Mouse (Mus musculus) right cerebral cortex, adult 2 months (tissue): ENCODE data around the gene Tbxas1.

Source experiments
- DNase-seq, 2 experiments: peaks; one replicate each; pipeline ENCODE4 v3.0.0; 2021 to 2022; ENCODE audit warnings: low spot score in 2 of 2

Tbxas1 gene

DNA sequence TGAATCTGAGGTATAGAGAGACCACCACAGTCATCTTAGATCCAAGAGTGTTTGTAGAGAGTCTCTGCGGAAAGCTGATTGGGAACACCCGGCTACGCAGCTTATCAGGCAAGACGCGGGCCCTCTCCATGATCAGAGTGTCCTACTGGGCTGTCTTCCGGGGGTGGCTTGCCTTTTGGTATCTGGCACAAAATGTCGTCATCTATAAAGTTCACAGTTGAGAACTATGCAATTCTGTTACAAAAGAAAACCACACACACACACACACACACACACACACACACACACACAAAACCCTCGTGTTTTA, 46.6 kb downstream of the Tbxas1 start:
- DNase-seq, result no peak

DNA sequence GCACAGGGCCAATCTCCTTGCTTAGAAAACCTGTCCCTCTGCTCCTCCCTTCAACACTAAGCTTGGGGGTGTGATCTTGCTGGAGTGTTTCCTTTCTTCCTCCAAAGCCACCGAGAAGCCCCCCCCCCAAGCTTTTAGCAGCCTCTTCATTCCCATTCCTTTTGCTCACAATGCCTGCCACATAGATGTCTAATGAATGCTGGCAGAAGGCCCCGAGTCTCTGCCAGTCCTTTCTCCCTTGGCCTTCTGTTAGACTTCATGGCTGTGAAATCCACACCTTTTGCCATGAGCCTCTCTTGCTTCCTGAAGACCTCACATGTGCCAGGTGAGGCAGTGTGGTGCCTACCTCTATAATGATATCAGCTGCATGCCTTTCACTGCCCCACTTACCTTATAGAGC, 47.3 kb downstream of the Tbxas1 start:
- no peak for DNase-seq

DNA sequence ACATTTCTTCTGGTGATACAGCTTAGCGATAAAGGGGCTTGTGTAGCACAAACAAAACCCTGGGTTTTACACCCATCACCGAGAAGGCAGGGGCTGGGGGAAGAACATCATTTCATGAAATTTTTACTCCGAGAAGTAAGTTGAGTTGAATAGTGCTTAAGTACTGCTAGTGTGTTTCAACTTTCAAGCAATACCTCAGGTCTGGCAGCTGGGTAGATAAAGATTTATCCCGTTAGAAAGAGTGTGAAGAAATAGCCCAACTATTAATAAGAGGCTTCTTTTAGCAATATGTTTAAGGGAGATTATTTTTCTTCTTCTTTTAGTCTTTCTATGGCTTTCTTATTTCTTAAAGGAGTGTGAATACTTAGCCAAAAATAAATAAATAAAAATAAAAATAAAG, 48.2 kb downstream of the Tbxas1 start:
- DNase-seq, result no peak

DNA sequence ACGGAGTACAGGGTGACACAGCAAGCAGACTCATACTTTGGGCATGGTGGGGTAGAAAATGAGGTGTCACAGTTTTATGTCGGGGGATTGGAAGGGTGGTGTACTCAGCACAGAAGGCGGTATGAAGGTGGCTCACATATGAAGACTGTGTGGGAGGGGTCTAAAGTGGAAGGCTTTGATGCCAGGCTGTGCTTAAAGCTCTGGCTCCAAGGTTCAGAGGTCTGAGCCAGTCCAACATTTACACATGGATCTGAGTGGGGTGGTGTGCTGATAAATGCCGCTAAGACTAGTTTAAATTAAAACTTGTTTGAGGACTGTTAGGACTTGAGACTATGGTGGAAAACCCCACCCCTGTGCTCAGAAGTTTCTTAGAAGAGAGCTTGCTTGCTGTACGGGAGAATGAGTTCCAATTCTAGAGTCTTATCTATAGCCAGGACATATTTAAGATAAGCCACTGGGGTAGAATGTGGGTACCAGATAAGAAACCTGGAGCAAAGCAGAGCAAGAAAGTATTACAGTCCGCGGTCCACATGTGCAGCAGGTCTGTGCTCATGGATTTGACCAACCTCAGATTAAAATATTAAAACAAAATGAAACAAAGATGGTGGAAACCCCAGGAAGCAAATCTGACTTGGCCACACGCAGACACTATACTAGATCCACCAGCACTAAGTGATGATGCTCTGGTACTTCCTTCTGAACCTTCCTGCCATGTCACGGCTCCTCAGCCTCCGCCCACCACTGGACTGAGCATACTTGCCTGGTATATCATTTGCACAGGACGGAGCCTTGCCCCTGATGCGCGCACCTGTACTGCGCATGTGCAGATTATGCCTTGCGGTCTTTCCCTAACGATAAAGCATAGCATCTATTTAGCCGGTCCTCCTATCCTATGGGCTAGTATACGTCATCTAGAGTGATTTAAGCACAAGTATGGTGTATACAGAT, 48.9 kb downstream of the Tbxas1 start:
- DNase-seq, result no peak

DNA sequence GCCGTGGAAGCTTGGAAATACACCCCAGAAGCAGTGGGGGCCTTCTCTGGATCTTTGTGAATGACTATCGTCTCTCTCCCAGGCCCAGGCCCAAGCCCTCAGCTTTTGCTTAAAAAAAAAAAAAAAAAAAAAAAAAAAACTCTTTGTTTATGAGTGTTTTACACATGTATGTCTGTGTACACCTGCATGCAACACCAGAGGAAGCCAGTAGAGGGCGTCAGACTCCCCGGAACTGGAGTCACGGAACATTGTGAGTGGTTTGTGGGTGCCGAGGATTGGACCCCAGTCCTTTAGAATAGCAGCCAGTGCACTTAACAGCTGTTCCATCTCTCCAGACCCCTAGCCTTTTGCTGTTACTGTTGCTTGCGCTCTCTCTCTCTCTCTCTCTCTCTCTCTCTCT, 50.5 kb downstream of the Tbxas1 start:
- DNase-seq, result no peak

DNA sequence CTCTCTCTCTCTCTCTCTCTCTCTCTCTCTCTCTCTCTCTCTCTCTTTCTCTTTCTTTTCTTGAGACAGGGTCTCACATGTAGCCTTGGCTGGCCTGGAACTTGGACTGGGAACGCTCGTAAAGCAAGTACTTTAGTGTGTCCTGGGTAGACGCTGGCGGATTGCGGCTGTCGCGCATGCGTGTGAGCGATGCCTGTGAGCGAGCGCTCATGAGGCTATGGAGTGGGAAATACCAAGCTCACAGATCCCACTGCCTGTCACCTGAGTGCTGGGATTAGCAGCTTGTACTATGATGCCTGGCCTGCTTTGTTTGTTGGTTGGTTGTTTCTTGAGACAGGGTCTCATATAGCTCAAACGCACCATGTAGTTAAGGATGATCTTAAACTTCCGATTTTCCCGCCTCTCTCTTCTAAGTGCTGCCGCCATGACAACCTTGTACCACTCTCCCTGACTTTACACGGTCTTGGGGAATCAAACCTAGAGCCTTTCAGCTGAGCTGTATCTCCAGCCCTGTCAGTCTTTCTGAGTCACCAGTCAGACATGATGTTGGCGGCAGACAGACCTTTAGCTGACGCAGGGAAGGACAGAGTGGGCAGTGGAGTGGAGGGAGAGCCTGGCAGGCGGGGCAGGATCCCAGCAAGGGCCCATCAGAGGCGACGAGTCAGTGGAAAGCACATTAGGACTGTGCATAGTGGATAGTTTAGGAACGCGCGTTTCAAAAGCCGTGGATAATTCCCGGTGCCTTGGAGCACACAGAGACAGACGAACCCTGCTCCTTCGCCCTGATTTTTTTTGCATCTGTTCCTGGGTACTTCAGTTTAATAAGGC, 51.1 kb downstream of the Tbxas1 start:
- DNase-seq, result no peak

DNA sequence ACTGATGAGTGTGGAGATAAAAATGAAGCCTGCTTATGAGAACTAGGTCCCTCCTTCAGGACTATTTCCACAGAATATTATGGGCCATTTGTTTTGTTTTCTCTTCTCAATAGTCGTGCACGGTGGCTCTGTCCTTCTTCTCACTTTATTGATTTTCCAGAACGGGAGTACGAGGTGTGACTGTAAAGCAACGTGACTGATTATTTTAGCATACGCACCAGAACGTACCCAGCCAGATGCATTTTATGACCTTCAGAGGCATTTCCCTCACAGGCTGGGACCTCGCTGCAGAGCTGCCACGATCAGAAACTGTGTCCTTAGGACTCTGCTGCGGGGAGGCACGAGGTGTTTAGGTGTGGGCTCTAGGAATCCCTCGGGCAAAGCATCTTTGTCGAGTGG, 51.8 kb downstream of the Tbxas1 start:
- no peak for DNase-seq

DNA sequence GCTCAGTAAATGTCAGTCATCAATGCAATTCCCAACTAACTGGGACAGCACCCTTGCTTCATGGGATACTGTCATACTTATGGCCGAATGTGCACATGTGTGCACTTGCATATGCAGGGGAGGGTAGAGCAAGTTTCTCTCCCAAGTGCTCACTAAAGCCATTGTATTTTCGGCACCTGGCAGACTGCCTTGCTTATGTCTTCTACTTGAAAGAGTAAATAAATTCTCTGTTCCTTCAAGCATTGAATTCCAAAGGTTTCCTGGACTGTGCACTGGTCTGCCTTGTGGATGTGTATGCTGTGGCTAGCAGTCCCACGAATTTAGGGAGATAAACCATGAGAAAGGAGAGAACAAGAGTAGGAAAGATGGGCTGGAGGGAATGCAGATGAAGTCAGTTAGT, 53.3 kb downstream of the Tbxas1 start:
- DNase-seq, result no peak

DNA sequence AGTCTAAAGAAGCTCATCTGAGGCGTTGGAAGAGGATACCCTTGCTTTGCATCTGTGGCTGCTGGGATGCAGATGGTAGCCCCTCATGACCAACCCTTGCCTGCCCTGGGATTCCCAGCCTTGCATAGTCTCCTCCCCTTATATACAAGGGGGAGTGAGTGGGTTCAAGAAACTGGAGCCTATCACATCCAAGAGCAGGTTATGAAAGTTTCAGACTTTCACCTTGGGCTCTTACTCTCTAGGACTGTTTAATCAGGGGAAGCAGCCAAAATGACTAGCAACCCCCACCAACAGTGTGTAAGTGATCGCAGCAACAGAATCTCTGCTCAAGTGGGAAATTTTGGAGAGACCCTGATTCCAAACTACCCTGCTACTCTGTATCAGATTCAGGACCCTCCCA, 60.8 kb downstream of the Tbxas1 start:
- no peak for DNase-seq

DNA sequence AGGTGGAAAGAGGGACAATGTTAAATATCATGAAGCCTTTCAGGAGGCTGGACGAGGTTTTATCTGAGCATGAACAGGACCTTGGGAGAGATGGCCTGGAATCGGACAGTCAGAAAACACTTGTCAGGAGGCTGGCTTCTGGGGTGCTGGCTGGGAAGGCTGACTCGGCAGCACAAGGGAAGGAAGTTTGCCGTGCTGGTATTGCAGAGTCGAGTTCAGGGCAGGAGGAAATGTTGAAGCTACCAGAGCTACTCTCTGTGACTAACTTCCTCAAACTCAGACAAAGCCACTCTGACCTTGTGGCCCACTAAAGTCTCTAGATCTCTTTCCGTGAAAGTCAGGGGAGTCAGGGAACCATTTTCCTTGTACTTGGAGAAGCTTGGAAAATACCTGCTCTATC, 63.2 kb downstream of the Tbxas1 start:
- DNase-seq, result no peak

DNA sequence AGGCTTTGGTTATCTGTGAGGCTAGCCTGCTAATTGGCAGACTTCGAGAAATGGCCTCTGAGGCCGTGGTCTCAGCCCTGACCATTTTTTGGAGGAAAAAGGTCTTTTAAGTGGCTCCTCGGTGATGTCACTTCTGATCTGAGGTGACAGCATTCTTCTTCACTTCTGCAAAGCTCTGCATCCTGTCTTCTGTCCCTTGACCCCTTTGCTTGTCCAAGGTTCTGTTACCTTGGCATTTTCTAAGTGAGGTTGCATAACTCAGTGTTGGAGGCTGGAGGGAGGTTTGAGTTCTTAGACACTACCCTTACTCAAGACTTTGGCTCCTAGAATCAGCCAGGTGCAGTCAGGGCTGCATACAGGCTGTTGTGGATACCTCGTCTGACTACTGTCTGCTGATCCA, 63.9 kb downstream of the Tbxas1 start:
- DNase-seq, result no peak

DNA sequence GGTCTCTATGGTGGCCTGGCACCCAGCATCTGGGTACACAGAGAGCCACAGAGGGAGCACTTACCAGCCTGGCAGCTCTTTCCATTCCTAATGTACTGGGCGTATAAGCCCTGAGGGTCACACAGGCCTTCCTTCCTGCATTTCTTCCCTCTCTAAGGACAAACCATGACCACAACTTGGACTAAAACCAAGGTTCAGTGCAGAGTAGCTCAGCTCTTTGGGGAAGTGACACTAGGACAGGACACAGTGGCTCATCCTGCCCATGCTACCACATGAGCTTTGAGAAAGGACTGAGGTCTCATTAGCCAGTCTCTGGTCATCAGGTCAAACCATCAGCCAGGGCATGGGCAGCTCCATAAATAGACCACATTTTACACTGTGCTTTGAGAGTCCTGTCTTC, 65.8 kb downstream of the Tbxas1 start:
- DNase-seq, result no peak

DNA sequence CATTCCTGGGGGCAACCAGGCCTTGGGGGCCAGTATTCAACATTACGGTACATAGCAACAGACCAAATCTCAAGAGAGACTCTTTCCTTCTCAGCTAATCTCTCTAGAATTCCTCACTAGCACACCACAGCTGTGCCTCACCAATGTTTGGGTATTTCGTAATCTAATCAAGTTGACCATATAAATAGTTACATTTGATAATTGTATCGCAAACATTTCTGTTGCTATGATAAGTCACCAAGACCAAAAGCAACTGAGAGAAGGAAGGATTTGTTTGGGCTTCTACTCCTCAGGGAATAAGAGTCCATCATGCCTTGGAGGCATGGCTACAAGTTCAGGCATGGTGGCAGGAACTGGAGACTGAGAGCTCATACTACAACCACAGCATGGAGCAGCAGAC, 67.6 kb downstream of the Tbxas1 start:
- no peak for DNase-seq

DNA sequence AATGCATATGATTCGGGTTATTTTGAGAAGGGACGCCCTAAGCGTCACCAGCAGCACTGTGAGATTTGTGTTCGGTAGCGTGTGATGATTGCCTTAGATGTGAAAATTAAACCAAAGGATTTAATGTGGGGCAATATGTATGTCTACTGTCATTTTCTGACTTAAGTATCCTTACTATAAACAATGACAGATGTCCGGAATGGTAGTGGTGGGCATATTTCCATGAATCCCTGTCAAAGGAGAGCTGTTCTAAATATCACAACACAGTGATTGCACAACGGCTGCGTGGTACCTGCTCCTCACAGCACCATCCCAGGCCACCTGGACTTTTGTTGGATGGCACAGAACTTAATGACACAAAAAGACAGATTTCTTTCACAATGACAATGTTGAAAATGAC, 69.2 kb downstream of the Tbxas1 start:
- no peak for DNase-seq

DNA sequence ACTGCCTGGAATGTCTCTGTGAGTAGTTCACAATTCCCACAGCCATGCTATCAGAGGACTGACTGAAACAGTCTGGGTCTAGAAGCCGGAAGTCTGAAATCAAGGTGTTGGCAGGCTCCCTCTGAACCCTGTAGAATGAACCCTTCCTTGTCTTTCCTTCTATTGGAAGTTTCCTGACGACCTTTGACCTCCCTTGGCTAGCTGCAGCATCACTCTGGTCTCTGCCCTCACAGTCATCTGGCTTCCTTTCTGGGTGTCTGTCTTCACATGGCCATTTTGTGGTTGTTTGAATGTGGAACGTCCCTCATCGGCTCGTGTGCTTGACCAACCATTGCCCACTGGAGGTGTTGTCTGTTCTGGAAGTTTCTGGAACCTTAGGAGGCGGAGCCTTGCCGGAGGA, 69.6 kb downstream of the Tbxas1 start:
- no peak for DNase-seq

DNA sequence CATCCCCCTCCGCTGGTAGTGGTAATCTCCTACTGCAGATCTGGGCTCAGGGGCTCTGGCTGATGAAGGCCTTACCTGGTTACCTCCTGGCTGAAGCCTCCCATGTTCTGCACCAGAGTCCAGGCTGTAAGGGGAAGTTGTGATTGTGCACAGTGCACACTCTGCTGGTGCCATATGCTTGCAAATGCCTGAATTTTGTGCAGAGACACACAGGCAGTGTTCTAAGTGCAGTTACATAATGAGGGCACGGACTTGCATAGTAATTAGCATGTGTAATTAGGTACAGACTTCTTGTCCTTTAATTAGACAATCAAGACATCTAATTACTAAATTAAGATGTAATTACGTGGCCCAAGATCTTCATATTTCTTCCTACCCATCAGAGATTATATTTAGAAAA, 70.5 kb downstream of the Tbxas1 start:
- DNase-seq, result no peak

DNA sequence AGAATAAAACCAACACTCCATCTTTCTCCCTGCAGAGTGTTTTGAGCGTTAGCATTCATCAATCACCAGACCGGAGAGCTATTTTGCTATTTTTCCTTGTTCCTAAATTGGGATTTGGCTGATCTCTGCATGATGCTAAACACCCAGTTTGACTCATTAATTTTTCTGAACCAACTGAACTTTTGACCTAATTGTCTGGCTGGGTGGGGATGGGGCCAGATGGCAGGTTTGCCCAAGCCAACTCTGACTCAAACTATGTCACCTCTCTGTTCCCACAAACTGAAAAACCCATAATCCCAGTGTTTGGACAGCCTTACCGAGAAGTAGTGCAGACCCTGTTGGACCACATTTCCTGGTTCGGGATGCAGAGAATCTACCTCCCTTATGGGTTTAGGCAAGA, 72.1 kb downstream of the Tbxas1 start:
- no peak for DNase-seq

DNA sequence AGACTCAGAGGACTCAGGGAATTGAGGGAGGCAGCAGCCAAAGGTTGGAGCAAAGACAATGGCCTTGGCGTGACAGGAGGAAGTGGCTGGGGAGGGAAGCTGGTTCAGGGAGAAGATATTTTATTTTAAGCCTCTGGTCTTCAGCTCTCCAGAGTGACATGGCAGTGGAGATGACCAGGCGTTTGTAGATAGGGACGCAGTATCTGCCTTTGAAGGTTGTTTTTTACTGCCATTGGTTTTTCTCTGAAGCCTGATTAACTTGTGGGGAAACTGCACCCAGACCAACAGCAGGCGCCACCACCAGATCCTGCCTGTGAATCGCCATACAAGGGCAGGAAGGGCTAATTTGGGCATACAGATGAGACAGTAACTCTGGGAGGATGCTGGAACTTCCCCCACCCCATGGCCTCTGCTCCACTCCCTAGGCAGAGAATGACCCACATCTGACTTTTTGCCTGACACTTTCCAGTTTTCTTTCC, 74.5 kb downstream of the Tbxas1 start:
- DNase-seq, result no peak

DNA sequence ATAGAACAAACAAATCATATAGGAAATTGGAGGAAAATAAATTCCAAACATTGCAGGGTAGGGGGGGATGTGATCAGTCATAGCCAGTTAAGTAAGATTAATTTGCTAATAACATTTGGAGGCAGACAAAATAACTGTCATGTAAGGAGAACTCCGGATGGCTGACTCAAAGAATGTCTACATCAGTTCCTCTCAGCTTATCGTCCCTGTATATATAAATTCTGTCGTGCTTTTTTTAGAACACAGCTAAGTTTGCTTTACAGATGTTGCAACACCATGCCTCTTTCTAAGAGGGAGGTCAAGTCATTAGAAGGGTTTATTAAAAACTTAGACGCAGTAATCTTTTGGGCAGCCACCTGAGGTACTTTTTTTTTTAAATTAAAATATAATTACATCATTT, 75.1 kb downstream of the Tbxas1 start:
- no peak for DNase-seq

DNA sequence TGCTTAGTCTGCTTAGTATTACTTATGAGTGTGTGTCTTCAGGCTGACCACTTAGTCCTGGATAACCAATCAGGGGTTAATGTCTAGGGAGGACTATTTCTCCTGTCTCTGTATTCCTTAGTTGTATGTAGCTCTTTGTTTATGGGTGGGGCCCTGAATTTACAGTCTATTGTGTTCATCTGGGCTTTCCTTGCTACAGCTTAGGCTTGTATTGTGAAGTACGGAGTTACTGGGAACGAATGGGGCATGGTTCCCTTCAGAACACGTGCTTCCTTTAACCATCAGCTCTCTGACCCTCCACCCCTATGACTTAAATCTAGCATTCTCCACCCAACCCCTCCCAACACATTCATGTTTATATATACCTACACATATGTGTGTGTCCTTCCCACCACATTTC, 75.6 kb downstream of the Tbxas1 start:
- DNase-seq, result no peak

DNA sequence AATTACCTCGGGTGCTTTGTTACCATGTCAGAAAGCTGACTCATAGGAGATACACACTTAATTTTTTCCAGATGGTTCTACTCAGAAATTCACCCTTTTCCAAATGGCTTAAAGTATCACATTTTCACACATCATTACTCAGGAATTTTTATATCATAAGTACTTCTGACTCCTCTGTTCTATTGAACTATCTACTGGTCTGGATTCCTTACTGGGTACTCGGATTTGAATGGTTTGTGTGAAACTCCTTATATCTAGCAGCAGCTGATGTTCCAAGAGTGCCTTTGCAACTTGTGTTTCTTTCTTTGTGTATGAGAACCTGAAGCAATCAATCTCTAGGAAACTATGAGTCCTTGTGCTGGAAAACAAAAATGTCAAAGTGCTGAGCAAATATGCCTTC, 81.4 kb downstream of the Tbxas1 start:
- DNase-seq, result no peak

DNA sequence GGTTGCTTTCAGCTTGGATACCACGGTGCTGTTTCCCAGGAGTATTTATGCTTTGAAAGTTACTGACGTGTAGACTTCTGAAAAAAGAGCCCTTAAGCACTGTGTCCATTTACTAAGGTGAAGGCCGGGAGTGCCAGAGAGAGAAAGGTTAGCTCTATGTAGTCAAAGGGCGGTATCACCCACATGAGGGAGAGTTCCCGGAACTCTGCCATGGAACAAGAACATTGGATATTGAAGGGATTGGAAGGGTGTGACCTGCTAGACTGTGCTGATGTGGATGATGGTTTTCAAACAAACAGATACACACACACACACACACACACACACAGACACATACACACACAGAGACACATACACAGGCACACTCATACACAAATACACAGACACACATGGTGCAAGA, 82.0 kb downstream of the Tbxas1 start:
- no peak for DNase-seq

DNA sequence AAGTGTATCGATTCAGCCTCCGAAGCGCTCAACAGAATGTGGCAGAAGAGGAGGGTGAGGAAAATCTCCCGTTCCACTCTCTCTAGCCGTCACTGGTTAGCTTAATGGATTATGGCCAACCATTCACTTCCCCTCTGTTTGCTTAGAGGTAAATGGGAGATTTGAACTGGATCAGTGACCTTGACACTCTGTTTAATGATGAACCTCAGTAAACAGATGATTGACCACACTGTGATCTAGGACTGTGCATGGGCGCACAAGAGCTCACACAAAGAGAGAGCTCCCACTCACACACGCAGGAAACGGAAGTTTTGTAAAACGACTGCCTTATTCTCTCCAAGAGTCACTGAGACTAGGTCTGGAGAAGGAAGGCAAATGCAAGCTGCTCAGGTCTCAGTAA, 84.3 kb downstream of the Tbxas1 start:
- no peak for DNase-seq
